Comparison of ENCODE assay signal across 8 mouse cellular contexts in the genomic region with DNA sequence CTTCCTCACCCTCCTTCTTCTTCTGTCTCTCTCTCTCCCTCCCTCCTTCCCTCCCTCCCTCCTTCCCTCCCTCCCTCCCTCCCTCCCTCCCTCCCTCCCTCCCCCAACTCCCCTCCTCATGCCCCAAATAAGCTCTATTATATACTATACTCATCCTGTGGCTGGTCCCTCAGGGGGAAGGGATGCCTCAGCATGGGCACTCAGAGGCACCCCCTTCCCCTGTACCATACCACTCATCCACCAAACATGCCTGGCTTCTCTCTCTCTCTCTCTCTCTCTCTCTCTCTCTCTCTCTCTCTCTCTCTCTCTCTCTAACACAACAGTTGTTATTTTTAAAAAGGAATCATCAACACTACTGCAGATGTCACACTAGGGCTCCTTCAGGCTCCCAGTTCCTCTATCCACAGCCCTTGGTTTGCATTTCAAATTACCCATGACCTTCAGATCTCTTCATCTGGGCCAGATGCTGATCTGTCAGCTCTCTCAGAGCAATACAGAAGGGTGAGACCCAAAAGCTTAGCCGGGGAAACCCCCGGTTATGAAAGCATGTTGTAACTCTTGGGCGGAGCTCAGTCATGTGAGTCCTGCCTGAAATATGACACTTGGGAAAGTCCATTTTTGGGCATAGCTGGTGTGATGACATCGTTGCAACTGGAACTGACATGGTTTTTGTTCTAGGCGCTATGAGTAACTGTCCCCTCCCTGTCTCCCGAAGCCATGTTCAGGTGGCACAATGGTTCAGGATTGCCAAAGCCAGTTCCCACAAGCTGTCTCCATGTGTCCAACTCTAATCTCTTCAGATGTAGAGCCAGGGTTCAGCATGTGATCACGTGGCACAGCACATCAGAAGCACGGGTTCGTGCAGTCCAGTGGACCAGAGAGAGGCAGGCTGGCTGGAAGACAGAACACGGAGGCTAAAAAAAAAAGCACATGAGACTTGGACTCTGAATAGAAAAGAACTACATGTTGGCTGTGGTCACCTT. TPM values are rescaled to one million over a fixed set of nuclear protein-coding genes. Genes with fewer than 3 reads are reported as not detected.
DNase-seq lines count a peak whose midpoint lies in the region; ATAC-seq and TF ChIP-seq lines count a peak whose summit lies in the region.

No protein-coding gene starts in this region.

- H3K9ac ChIP-seq in hindbrain, postnatal 0 days (replicated peaks; ENCODE audit: low read length): no peak overlapping the region
- no peak overlapping the region for H3K9ac ChIP-seq in hindbrain, embryonic 16.5 days (ENCODE audit: low read depth, low read length)
- 0 out of 2 replicates have a peak overlapping the region, but pooled peaks have one; percentile 20 for H3K9ac ChIP-seq in lung, embryonic 16.5 days (ENCODE audit: low read length)

- no peaks in the 10 kb centered on the region for H3K4me1 ChIP-seq in hindbrain, postnatal 0 days (ENCODE audit: insufficient read depth, low read length)
- no peaks in the 10 kb centered on the region for H3K4me1 ChIP-seq in hindbrain, embryonic 16.5 days (ENCODE audit: control insufficient read depth, insufficient read depth, low read depth, low read length)
- H3K4me1 ChIP-seq in lung, embryonic 16.5 days (replicated peaks; ENCODE audit: control insufficient read depth, insufficient read depth, low read length): peaks cover 2% of the 10 kb centered on the region

- no peaks in the 10 kb centered on the region for H3K9me3 ChIP-seq in hindbrain, postnatal 0 days (ENCODE audit: low read length)
- no peaks in the 10 kb centered on the region for H3K9me3 ChIP-seq in hindbrain, embryonic 16.5 days (ENCODE audit: control insufficient read depth, low read length)
- H3K9me3 ChIP-seq in lung, embryonic 16.5 days (ENCODE audit: control insufficient read depth, low read length): no peaks in the 10 kb centered on the region

- TF ChIP-seq CTCF in hindbrain, postnatal 0 days (IDR thresholded peaks at IDR 0.05; ENCODE audit: low read depth): no peak

- 0 out of 2 replicates have a peak, but pooled peaks have one; percentile 29 for ATAC-seq in hindbrain, postnatal 0 days
- ATAC-seq in hindbrain, embryonic 16.5 days: no peak
- ATAC-seq in lung, embryonic 16.5 days (ENCODE audit: low read depth): peak; percentile 92
- no peak for ATAC-seq in erythroblast, adult 5-6 weeks (replicated peaks; ENCODE audit: low FRiP score, poor library complexity, severe bottlenecking)

- intact Hi-C loops in heart, postnatal 10 days (cut with DNase I): no loop called here
- intact Hi-C loops in left cerebral cortex, postnatal 10 days (cut with DNase I): no loop called here

- DNase-seq in hindbrain, postnatal 0 days (ENCODE audit: low spot score): no peak
- DNase-seq in adrenal gland, adult 8-10 months: peak; percentile 59
- DNase-seq in heart, postnatal 10 days: peak; percentile 65 to 73
- peak; percentile 97 for DNase-seq in splenic B cell, adult 2 months (ENCODE audit: low read depth, low spot score)
- DNase-seq in left cerebral cortex, postnatal 10 days (ENCODE audit: extremely low spot score in 1 of 2, low spot score in 2 of 2): no peak

- no peaks in the 10 kb centered on the region for H3K27me3 ChIP-seq in hindbrain, postnatal 0 days (ENCODE audit: insufficient read depth, low read length)
- no peaks in the 10 kb centered on the region for H3K27me3 ChIP-seq in hindbrain, embryonic 16.5 days (replicated peaks; ENCODE audit: control insufficient read depth, insufficient read depth, low read length)
- no peaks in the 10 kb centered on the region for H3K27me3 ChIP-seq in lung, embryonic 16.5 days (ENCODE audit: control insufficient read depth, insufficient read depth, low read depth, low read length)
- no peaks in the 10 kb centered on the region for H3K27me3 ChIP-seq in splenic B cell, adult 2 months (ENCODE audit: control insufficient read depth, insufficient read depth, low read length, poor library complexity, severe bottlenecking)

- H3K36me3 ChIP-seq in hindbrain, postnatal 0 days (ENCODE audit: insufficient read depth, low read length): no peaks in the 10 kb centered on the region
- H3K36me3 ChIP-seq in hindbrain, embryonic 16.5 days (ENCODE audit: control insufficient read depth, insufficient read depth, low read length): no peaks in the 10 kb centered on the region
- no peaks in the 10 kb centered on the region for H3K36me3 ChIP-seq in lung, embryonic 16.5 days (ENCODE audit: control insufficient read depth, insufficient read depth, low read length)
- H3K36me3 ChIP-seq in splenic B cell, adult 2 months (ENCODE audit: control insufficient read depth, insufficient read depth, low read length, poor library complexity, severe bottlenecking): no peaks in the 10 kb centered on the region

- 69% methylated on average over 10 of the region's 10 CpGs for WGBS in hindbrain, postnatal 0 days
- 75% methylated on average over 10 of the region's 10 CpGs for WGBS in hindbrain, embryonic 16.5 days
- WGBS in lung, embryonic 16.5 days: 49% methylated on average over 10 of the region's 10 CpGs

- no peak overlapping the region for H3K4me3 ChIP-seq in hindbrain, postnatal 0 days (ENCODE audit: low read length)
- no peak overlapping the region for H3K4me3 ChIP-seq in hindbrain, embryonic 16.5 days (ENCODE audit: low read length)
- no peak overlapping the region for H3K4me3 ChIP-seq in lung, embryonic 16.5 days (ENCODE audit: low read length)

- H3K4me2 ChIP-seq in hindbrain, postnatal 0 days (ENCODE audit: low read depth, low read length): no peak overlapping the region
- no peak overlapping the region for H3K4me2 ChIP-seq in hindbrain, embryonic 16.5 days (ENCODE audit: low read length)
- peak overlapping the region; percentile 33; the same call in 1 of the 2 replicates for H3K4me2 ChIP-seq in lung, embryonic 16.5 days (ENCODE audit: low read depth, low read length)

- no peak overlapping the region for H3K27ac ChIP-seq in hindbrain, postnatal 0 days
- H3K27ac ChIP-seq in hindbrain, embryonic 16.5 days (ENCODE audit: low read depth, low read length): no peak overlapping the region
- H3K27ac ChIP-seq in lung, embryonic 16.5 days (ENCODE audit: low read length): peak overlapping the region; percentile 52; the same call in 1 of the 2 replicates

RNA-seq across cellular contexts. Expression of gene Ets2, which starts 26.9 kb away (rescaled TPM):
- 22.9 and 24.2 TPM in 2 replicates for total RNA-seq in hindbrain, postnatal 0 days (2014; rRNA removed)
- polyA plus RNA-seq in hindbrain, postnatal 0 days (2015; fragmentation: Nextera tagmentation; extraction: Ambion mirVana): 15.1 and 15.8 TPM in 2 replicates
- 23.1 and 26.2 TPM in 2 replicates for polyA plus RNA-seq in hindbrain, embryonic 16.5 days (2015; fragmentation: Nextera tagmentation; extraction: Ambion mirVana)
- 10 to 100 TPM; 44.7 to 78.5 (median 58.4) TPM for total RNA-seq in adrenal gland, adult 8-10 months (2022)
- total RNA-seq in heart, postnatal 10 days (2021): 100 to 1,000 TPM; 105 to 144 TPM
- 121 and 123 TPM in 2 replicates for polyA plus RNA-seq in lung, embryonic 16.5 days (2015; fragmentation: Nextera tagmentation; extraction: Ambion mirVana)
- total RNA-seq in left cerebral cortex, postnatal 10 days (2021): 10 to 100 TPM; 45.4 to 49.2 TPM
- 2.1 and 4.6 TPM in 2 replicates for total RNA-seq in erythroblast, adult 5-6 weeks (2015; ENCODE audit: low replicate concordance)
- 2.6 and 5.9 TPM in 2 replicates for total RNA-seq in erythroblast, adult 5-6 weeks (2017; ENCODE audit: low replicate concordance)

Comparison
In these comparisons a context has a peak if more than half of its experiments do, and no peak if none do; other contexts are left out.
1. ATAC-seq: peak in hindbrain, postnatal 0 days (single experiment) and lung, embryonic 16.5 days (single experiment); none in hindbrain, embryonic 16.5 days (single experiment) and erythroblast, adult 5-6 weeks (single experiment).
2. DNase-seq: peak in adrenal gland, adult 8-10 months (single experiment), heart, postnatal 10 days (2 of 2) and splenic B cell, adult 2 months (single experiment); none in hindbrain, postnatal 0 days (single experiment) and left cerebral cortex, postnatal 10 days (0 of 2).